Comparison of ENCODE assay signal across 20 mouse cellular contexts in the genomic region with DNA sequence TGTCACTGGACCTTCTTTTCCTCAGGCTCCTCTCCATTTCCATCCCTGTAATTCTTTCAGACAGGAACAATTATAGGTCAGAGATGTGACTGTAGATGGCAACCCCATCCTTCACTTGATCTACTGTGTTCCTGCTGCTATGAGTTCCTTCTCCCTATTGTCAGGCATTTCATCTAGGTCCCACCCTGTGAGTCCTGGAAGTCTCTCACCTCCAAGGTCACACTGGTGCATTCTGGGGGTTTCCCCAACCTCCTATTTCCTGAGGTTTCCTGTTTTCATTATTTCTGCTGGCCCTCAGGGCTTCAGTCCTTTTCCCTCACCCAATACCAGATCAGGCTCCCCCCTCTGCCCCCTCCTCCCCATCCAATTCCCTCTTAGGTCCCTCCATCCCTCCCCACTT. TPM values are rescaled to one million over a fixed set of nuclear protein-coding genes. Genes with fewer than 3 reads are reported as not detected.
"Had no signal": no experiment of that assay in that cellular context is flagged by ENCODE, and none has a peak within 500 bp of the region (broad histone marks: within the 10 kb centered on the region; RNA-seq: fewer than 3 reads in every experiment).

No protein-coding gene starts in this region.

RNA-seq across cellular contexts. Expression of a gene that starts 45.5 kb away (rescaled TPM):
- polyA plus RNA-seq: cortical plate, adult 2 months; embryonic facial prominence, embryonic 10.5 days; embryonic facial prominence, embryonic 11.5 days; embryonic facial prominence, embryonic 12.5 days; embryonic facial prominence, embryonic 13.5 days; embryonic facial prominence, embryonic 14.5 days; embryonic facial prominence, embryonic 15.5 days; erythroblast, embryonic 14.5 days; forebrain, embryonic 10.5 days; forebrain, embryonic 11.5 days; forebrain, embryonic 12.5 days; forebrain, embryonic 13.5 days; forebrain, embryonic 14.5 days; forebrain, embryonic 15.5 days; forebrain, embryonic 16.5 days; forebrain, postnatal 0 days; frontal cortex, adult 2 months; gonadal fat pad, adult 2 months; heart, adult 2 months; heart, embryonic 10.5 days had no signal
